18 mouse cellular contexts compared by ENCODE assay signal in genomic region chr3:61049976-61050672, GRCm38 (mm10). TPM values are rescaled to one million over a fixed set of nuclear protein-coding genes. Genes with fewer than 3 reads are reported as not detected.
DNase-seq lines count a peak whose midpoint lies in the region; ATAC-seq and TF ChIP-seq lines count a peak whose summit lies in the region.
"Had no signal": no experiment of that assay in that cellular context is flagged by ENCODE, and none has a peak within 500 bp of the region (broad histone marks: within the 10 kb centered on the region; RNA-seq: fewer than 3 reads in every experiment).

No protein-coding gene starts in this region.

- H3K36me3 ChIP-seq in forebrain, embryonic 13.5 days (ENCODE audit: poor library complexity, severe bottlenecking) = no peaks in the 10 kb centered on the region
- no peaks in the 10 kb centered on the region for H3K36me3 ChIP-seq in forebrain, embryonic 11.5 days (ENCODE audit: control insufficient read depth, insufficient read depth, low read length)
- no peaks in the 10 kb centered on the region for H3K36me3 ChIP-seq in lung, embryonic 14.5 days (ENCODE audit: insufficient read depth)
- no peaks in the 10 kb centered on the region for H3K36me3 ChIP-seq in hindbrain, embryonic 14.5 days (replicated peaks; ENCODE audit: control insufficient read depth, insufficient read depth)
- H3K36me3 ChIP-seq in midbrain, embryonic 14.5 days (ENCODE audit: control insufficient read depth, insufficient read depth, low read length) = no peaks in the 10 kb centered on the region
- H3K36me3 ChIP-seq: limb, embryonic 13.5 days; liver, embryonic 13.5 days; lung, embryonic 15.5 days had no signal

- H3K27ac ChIP-seq in forebrain, embryonic 13.5 days = no peak overlapping the region
- no peak overlapping the region for H3K27ac ChIP-seq in forebrain, embryonic 11.5 days (ENCODE audit: low read depth, low read length)
- H3K27ac ChIP-seq in lung, embryonic 14.5 days (ENCODE audit: low read depth) = no peak overlapping the region
- peak overlapping the region; percentile 17; the same call in 1 of the 2 replicates for H3K27ac ChIP-seq in hindbrain, embryonic 14.5 days
- no peak overlapping the region for H3K27ac ChIP-seq in midbrain, embryonic 14.5 days (replicated peaks; ENCODE audit: low read depth, low read length)
- H3K27ac ChIP-seq: heart, adult 2 months; kidney, postnatal 0 days; limb, embryonic 13.5 days; liver, embryonic 13.5 days; lung, embryonic 15.5 days; macrophage had no signal

- no peak for DNase-seq in forebrain, embryonic 11.5 days (ENCODE audit: low spot score)
- DNase-seq in lung, embryonic 14.5 days = peak; percentile 31
- no peak for DNase-seq in lung, postnatal 10 days
- DNase-seq in hindbrain, embryonic 14.5 days (ENCODE audit: low spot score) = peak; percentile 38
- DNase-seq in midbrain, embryonic 14.5 days = peak; percentile 26
- no peak for DNase-seq in yolk sac, embryonic 10.5 days (ENCODE audit: low spot score)
- DNase-seq: adrenal gland, adult 8-10 months; gastrocnemius, postnatal 25 days; heart, adult 2 months; heart, postnatal 36 days; liver, embryonic 13.5 days; thymus, postnatal 14 days had no signal

- 0 out of 2 replicates have a peak, but pooled peaks cover 5% of the 10 kb centered on the region for H3K4me1 ChIP-seq in forebrain, embryonic 13.5 days
- H3K4me1 ChIP-seq in forebrain, embryonic 11.5 days (replicated peaks; ENCODE audit: control insufficient read depth, insufficient read depth, low read length) = no peaks in the 10 kb centered on the region
- H3K4me1 ChIP-seq in lung, embryonic 14.5 days (ENCODE audit: insufficient read depth) = no peaks in the 10 kb centered on the region
- H3K4me1 ChIP-seq in hindbrain, embryonic 14.5 days (replicated peaks; ENCODE audit: control insufficient read depth, insufficient read depth, low read length) = no peaks in the 10 kb centered on the region
- H3K4me1 ChIP-seq in midbrain, embryonic 14.5 days (ENCODE audit: control insufficient read depth, insufficient read depth, low read length) = no peaks in the 10 kb centered on the region
- H3K4me1 ChIP-seq: limb, embryonic 13.5 days; liver, embryonic 13.5 days; lung, embryonic 15.5 days had no signal

- no peak overlapping the region for H3K9ac ChIP-seq in forebrain, embryonic 13.5 days
- no peak overlapping the region for H3K9ac ChIP-seq in forebrain, embryonic 11.5 days (ENCODE audit: low read length)
- no peak overlapping the region for H3K9ac ChIP-seq in lung, embryonic 14.5 days
- H3K9ac ChIP-seq in hindbrain, embryonic 14.5 days = no peak overlapping the region
- H3K9ac ChIP-seq in midbrain, embryonic 14.5 days (replicated peaks; ENCODE audit: low read length) = no peak overlapping the region
- H3K9ac ChIP-seq: limb, embryonic 13.5 days; liver, embryonic 13.5 days; lung, embryonic 15.5 days had no signal

- TF ChIP-seq CTCF in lung, embryonic 14.5 days (IDR thresholded peaks at IDR 0.05; ENCODE audit: low read depth) = no peak

- H3K9me3 ChIP-seq in forebrain, embryonic 13.5 days (replicated peaks) = no peaks in the 10 kb centered on the region
- H3K9me3 ChIP-seq in forebrain, embryonic 11.5 days (ENCODE audit: control insufficient read depth, low read length) = no peaks in the 10 kb centered on the region
- H3K9me3 ChIP-seq in lung, embryonic 14.5 days (ENCODE audit: low read depth, low read length) = no peaks in the 10 kb centered on the region
- H3K9me3 ChIP-seq in hindbrain, embryonic 14.5 days (ENCODE audit: control insufficient read depth, low read length) = no peaks in the 10 kb centered on the region
- H3K9me3 ChIP-seq in midbrain, embryonic 14.5 days (ENCODE audit: control insufficient read depth, low read length) = no peaks in the 10 kb centered on the region
- H3K9me3 ChIP-seq: limb, embryonic 13.5 days; liver, embryonic 13.5 days; lung, embryonic 15.5 days had no signal

- no peak overlapping the region for H3K4me3 ChIP-seq in forebrain, embryonic 13.5 days
- no peak overlapping the region for H3K4me3 ChIP-seq in forebrain, embryonic 11.5 days (ENCODE audit: low read depth, low read length)
- no peak overlapping the region for H3K4me3 ChIP-seq in lung, embryonic 14.5 days (ENCODE audit: low read depth, low read length)
- H3K4me3 ChIP-seq in hindbrain, embryonic 14.5 days (replicated peaks; ENCODE audit: low read length) = no peak overlapping the region
- no peak overlapping the region for H3K4me3 ChIP-seq in midbrain, embryonic 14.5 days (replicated peaks; ENCODE audit: low read depth, low read length)
- H3K4me3 ChIP-seq: heart, adult 2 months; limb, embryonic 13.5 days; liver, embryonic 13.5 days; lung, embryonic 15.5 days had no signal

- ATAC-seq in forebrain, embryonic 13.5 days = peak; percentile 75
- no peak for ATAC-seq in forebrain, embryonic 11.5 days (replicated peaks; ENCODE audit: low FRiP score)
- peak; percentile 17; the same call in 1 of the 2 replicates for ATAC-seq in lung, embryonic 14.5 days (ENCODE audit: insufficient read depth)
- ATAC-seq in hindbrain, embryonic 14.5 days (ENCODE audit: low FRiP score) = peak; percentile 80; the same call in 1 of the 2 replicates
- 0 out of 2 replicates have a peak, but pooled peaks have one; percentile 60 for ATAC-seq in midbrain, embryonic 14.5 days (ENCODE audit: low FRiP score, low TSS enrichment)
- ATAC-seq: intestine, postnatal 0 days had no signal

- H3K4me2 ChIP-seq in forebrain, embryonic 13.5 days = no peak overlapping the region
- no peak overlapping the region for H3K4me2 ChIP-seq in forebrain, embryonic 11.5 days (ENCODE audit: low read depth, low read length, severe bottlenecking)
- H3K4me2 ChIP-seq in lung, embryonic 14.5 days = no peak overlapping the region
- H3K4me2 ChIP-seq in hindbrain, embryonic 14.5 days (replicated peaks) = no peak overlapping the region
- no peak overlapping the region for H3K4me2 ChIP-seq in midbrain, embryonic 14.5 days (ENCODE audit: low read length)
- H3K4me2 ChIP-seq: limb, embryonic 13.5 days; liver, embryonic 13.5 days; lung, embryonic 15.5 days had no signal

- no peaks in the 10 kb centered on the region for H3K27me3 ChIP-seq in forebrain, embryonic 13.5 days
- H3K27me3 ChIP-seq in forebrain, embryonic 11.5 days (ENCODE audit: control insufficient read depth, insufficient read depth, low read length) = no peaks in the 10 kb centered on the region
- H3K27me3 ChIP-seq in lung, embryonic 14.5 days (ENCODE audit: insufficient read depth, low read length) = no peaks in the 10 kb centered on the region
- no peaks in the 10 kb centered on the region for H3K27me3 ChIP-seq in hindbrain, embryonic 14.5 days (ENCODE audit: control insufficient read depth, insufficient read depth, low read length)
- no peaks in the 10 kb centered on the region for H3K27me3 ChIP-seq in midbrain, embryonic 14.5 days (ENCODE audit: control insufficient read depth, insufficient read depth, low read length)
- H3K27me3 ChIP-seq: limb, embryonic 13.5 days; liver, embryonic 13.5 days; lung, embryonic 15.5 days had no signal

- 64% methylated on average over 3 of the region's 3 CpGs for WGBS in forebrain, embryonic 13.5 days
- 89% methylated on average over 3 of the region's 3 CpGs for WGBS in forebrain, embryonic 11.5 days
- WGBS in lung, embryonic 14.5 days = 68% methylated on average over 3 of the region's 3 CpGs
- 67% methylated on average over 3 of the region's 3 CpGs for WGBS in hindbrain, embryonic 14.5 days
- 74% methylated on average over 3 of the region's 3 CpGs for WGBS in midbrain, embryonic 14.5 days

RNA-seq across cellular contexts. Expression of gene P2ry1, which starts 47.5 kb away (rescaled TPM):
- polyA plus RNA-seq in forebrain, embryonic 13.5 days (2015; fragmentation: Nextera tagmentation; extraction: Ambion mirVana) = 2.3 and 2.4 TPM in 2 replicates
- 4.6 and 6.0 TPM in 2 replicates for polyA plus RNA-seq in forebrain, embryonic 11.5 days (2014; fragmentation: Nextera tagmentation; extraction: Ambion mirVana)
- polyA plus RNA-seq in lung, embryonic 14.5 days (2014; fragmentation: Nextera tagmentation; extraction: Ambion mirVana) = 6.0 and 6.3 TPM in 2 replicates
- polyA plus RNA-seq in hindbrain, embryonic 14.5 days (2014; fragmentation: Nextera tagmentation; extraction: Ambion mirVana) = 5.3 and 5.7 TPM in 2 replicates
- 2.9 and 3.5 TPM in 2 replicates for polyA plus RNA-seq in midbrain, embryonic 14.5 days (2014; fragmentation: Nextera tagmentation; extraction: Ambion mirVana)

Comparison
In these comparisons a context has a peak if more than half of its experiments do, and no peak if none do; other contexts are left out.
1. DNase-seq: peak in lung, embryonic 14.5 days (single experiment), hindbrain, embryonic 14.5 days (single experiment) and midbrain, embryonic 14.5 days (single experiment); none in forebrain, embryonic 11.5 days (single experiment), lung, postnatal 10 days (single experiment) and yolk sac, embryonic 10.5 days (single experiment).